Mouse (Mus musculus): Measurements from ENCODE around the gene Vmn1r38.
"Not testable (repeated sequence)": the region's sequence is repeated elsewhere in the genome, so short reads cannot be mapped to it uniquely, and the experiment has no call there.

Gene Vmn1r38

DNA sequence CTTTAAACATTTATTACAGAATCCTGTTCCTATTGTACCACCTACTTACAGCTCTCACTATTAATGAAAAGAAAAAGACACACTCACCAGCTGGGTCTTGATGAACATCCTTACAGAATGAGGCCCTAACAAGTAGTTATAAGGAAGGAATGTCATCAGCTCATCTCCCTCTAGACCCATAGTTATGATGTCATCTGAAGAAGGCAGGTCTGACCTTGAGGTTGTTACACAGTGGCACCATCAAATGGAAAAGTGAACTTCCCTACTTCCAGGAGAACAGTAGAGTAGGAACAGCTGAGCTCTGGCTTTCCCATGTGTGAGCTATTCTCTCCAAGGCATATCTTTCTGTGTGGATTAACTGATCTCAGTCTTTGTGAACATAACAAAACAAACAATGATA, at the start of gene Vmn1r38:
Vmn1r38 (minus strand) TSS at position 101 of the 400 bp plus-strand sequence.
- not testable (repeated sequence) for DNase-seq

DNA sequence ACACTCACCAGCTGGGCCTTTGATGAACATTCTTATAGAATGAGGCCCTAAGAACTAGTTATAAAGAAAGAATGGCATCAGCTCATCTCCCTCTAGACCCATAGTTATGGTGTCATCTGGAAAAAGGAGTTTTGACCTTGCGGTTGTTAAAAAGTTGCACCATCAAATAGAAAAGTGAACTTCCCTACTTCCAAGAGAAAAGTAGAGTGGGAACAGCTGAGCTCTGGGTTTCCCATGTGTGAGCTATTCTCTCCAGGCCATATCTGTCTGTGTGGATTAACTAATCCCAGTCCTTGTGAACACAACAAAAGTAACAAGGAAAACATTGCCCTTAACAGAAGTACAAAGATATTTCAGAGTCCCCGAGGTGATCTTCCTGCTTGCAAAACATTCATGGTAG, 28.1 kb upstream of the Vmn1r38 start, which contains the start of gene Vmn1r39:
Vmn1r39 (minus strand) TSS at position 101 of the 400 bp plus-strand sequence.
- DNase-seq, result no peak

DNA sequence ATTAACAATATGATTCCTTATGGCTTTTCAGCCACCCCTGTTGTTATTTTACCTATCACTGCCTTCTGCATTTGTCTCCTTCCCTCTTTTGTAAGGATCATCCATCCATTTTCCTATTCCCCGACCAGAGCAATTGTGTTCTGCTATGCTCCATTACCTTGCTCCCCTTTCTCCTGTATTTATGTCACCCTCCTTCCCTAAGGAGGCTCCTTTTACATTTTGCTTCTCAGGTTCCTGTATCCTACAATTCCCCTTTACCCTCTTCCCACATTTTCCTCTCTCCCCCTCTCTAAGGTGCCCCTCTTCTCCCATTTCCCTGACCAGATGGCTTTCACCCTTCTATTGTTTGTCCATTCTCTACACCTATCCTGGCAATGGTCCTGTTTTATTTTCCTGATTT, 23.9 kb upstream of the Vmn1r38 start:
- DNase-seq, result no peak

DNA sequence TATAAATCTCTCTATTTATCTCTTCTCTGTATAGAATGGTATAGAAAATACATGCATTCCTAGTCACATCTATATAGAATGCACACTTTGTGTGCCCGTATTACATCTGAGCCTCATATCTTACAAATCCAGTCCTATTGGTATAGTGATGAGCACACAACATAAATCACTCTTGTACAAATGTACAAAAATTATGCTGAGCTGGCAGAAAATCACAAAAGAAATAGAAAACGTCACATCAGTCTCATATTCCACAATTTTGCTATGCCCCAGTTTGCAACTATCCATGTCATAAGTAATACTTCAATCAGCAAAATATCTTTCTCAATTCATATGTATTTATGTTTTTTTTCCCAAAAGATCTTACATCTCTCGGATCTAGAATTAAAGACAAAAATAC, 23.3 kb upstream of the Vmn1r38 start:
- DNase-seq, result no peak

DNA sequence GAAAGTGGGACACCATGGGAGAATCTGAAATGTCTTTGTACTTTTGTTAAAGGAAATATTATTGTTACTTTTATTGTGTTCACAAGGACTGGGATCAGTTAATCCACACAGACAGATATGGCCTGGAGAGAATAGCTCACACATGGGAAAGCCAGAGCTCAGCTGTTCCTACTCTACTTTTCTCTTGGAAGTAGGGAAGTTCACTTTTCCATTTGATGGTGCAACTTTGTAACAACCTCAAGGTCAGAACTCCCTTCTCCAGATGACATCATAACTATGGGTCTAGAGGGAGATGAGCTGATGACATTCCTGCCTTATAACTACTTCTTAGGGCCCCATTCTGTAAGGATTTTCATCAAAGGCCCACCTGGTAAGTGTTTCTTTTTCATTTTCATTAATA, 53.3 kb downstream of the Vmn1r38 start, which contains the start of gene Vmn1r37:
Vmn1r37 (plus strand) TSS at position 301 of the 400 bp plus-strand sequence.
- DNase-seq, result not testable (repeated sequence)

All from right cerebral cortex, postnatal 4 days (tissue).